Mouse (Mus musculus): Measurements from ENCODE around the gene Hapln2. TPM values are rescaled to one million over a fixed set of nuclear protein-coding genes. Genes with fewer than 3 reads are reported as not detected.

The Hapln2 gene
- total RNA-seq, 2 experiments from 2014 or later: not detected

DNA sequence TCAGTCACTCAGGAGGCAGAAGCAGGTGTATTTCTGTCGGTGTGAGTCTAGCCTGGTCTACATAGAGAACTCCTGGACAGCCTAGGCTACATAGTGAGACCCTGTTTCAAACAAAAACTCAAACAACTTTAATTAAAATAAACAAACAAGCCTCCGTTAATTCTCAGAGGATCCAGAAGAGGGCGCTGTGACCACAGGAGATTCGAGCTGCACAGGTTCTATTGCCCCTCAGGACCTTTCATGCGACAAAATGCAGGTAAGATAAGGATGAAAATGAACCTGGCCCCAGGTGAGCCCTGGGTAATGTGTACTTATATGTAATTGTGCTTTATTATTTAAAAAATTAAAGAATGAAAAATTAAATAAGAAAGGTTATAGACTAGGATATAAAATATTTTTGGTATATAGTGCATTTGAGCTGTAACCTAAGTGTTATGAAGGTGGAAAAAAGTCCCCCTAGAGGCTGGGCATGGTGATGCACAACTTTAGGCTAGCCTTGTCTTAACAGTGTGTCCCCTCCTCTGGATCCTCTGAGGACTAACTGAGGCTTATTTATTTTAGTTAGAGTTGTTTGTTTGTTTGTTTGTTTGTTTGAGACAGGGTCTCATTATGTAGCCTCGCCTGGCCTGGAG is 16.6 kb downstream of the Hapln2 start:
- ATAC-seq (replicated peaks; ENCODE audit: low FRiP score, low TSS enrichment, poor library complexity, severe bottlenecking): peak; percentile 63; the same call in 1 of the 2 replicates

DNA sequence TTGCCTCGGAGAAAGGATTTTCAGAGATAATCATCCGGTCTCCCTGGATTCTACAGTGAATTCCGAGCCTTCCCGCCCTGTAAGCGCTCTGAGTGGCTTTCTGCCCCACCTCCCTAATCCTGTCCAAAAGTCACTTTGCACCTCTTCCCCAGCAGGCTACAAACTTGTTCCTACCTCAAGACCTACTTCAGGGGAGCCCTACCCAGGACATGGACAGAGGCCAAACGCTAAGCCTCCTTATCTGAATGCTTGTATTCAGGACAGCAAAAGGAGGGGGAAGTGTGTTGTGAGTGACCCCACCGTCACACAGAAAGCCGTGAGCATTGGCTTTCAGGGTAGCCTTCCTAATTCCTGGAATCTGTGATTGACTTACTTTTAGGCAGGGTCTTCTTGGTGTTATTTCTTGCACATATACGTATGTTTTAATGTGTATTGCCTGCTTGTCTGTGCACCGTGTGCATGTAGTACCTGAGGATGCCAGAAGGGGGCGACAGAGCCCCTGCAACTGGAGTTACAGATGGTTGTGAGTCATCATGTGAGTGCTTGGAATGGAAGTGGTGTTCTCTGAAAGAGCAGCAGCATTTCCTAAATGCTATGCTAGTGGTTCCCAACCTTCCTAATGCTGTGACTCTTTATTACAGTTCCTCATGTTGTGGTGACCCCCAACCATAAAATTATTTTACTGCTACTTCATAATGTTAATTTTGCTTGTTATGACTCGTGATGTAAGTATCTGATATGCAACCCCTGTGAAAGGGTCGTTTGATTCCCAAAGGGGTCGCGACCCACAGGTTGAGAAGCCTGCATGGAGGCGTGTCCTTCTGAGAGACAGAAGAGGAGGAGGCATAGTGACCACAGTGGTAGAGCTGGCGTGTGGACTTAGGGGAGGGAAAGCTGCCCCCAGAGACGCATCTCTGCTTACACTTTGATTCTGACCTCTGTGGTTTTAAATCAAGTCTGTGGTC is 21.3 kb downstream of the Hapln2 start:
- no peak for ATAC-seq (replicated peaks; ENCODE audit: low FRiP score, low TSS enrichment, poor library complexity, severe bottlenecking)

DNA sequence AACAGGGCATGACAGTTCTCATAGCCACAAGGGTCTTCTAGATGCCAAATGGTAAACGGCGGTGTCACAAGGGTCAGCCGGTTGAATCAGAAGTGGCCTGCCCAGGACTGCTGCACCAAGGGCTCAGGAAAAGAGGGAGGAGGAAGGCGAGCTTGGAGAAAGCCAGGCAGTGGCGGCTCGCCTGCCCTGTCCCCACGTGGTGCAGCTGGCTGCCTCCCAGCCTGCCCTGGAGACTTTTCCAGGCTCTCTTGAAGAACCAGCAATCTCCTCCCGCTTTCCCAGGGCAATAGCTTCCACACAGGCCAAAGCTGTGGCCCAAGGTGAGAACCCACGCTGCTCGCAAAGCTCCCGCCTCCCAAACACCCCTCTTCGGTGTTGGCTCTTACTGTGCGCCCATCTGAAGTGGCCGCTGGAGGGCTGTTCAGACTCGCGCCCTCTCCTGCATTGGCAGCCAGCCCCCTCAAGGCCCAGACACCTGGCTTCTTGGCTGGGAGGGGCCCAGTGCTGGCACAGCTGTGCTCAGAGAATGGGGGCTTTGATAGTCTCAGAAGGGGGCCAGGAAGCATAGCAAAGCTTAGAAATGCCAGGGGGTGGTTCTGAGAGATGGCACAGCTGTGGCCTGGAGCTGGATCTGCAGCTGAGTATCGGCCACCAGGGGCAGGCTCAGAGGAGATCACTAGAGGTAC is 24.9 kb downstream of the Hapln2 start:
- ATAC-seq (replicated peaks; ENCODE audit: low FRiP score, low TSS enrichment, poor library complexity, severe bottlenecking): no peak

DNA sequence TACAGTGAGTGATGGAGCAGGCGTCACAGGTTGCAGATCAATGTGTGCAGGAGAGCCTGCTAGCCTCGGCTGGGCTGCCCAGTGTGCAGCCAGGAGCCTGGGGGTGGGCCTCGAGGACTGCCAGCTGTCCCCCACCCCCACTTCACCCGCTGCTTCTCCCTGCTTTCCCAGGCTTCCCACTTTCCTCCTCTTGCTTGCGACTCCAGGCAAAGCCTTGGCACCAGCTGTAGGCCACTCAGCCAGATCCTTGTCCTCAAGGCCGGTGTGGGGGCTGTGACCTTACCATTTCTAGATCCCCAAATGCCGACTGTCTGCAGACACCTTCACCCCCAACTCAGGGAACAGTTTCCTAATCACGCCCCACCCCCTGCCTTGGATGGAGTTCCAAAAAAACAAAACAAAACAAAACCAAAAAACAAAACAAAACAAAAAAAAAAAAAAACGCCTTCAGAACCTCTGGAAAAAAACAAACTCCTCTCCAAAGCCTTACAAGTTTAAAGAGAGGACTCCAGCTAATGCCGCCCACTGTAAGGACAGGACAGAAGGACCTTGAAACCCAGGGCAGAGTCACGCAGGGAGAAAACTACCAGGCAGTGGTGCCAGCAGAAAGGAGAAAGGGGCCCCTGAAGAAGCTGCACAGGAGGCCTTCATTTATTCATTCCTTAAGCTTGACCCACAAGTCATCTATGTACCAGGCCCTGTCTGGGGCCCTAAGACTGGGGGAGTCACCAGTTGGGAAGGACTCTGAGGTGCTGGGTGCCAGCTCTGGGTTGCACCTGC is 26.4 kb downstream of the Hapln2 start:
- no peak for ATAC-seq (replicated peaks; ENCODE audit: low FRiP score, low TSS enrichment, poor library complexity, severe bottlenecking)

DNA sequence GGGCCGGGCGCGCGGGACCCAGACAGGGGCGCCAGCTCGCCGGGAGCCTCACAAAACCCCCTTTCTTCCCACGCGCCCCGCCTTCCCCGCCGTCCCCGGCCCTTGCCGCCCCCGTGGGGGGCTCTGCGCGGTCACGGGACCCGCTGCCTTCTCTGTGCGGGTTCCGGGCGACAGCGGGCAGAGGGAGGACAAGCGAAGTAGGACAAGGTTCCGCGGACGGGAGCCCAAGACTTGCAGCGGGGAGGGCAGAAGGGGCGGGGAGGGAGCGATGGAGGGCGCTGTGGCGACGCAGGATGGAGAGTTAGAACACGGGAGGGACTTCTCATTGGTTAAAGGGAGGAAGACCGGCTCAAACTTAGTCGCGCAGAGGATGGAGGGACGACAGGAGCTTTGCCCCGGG is 27.2 kb downstream of the Hapln2 start, which contains the start of gene Bcan:
Bcan (minus strand) TSS at position 50 of the 400 bp plus-strand sequence.
- no peak for ATAC-seq (replicated peaks; ENCODE audit: low FRiP score, low TSS enrichment, poor library complexity, severe bottlenecking)

DNA sequence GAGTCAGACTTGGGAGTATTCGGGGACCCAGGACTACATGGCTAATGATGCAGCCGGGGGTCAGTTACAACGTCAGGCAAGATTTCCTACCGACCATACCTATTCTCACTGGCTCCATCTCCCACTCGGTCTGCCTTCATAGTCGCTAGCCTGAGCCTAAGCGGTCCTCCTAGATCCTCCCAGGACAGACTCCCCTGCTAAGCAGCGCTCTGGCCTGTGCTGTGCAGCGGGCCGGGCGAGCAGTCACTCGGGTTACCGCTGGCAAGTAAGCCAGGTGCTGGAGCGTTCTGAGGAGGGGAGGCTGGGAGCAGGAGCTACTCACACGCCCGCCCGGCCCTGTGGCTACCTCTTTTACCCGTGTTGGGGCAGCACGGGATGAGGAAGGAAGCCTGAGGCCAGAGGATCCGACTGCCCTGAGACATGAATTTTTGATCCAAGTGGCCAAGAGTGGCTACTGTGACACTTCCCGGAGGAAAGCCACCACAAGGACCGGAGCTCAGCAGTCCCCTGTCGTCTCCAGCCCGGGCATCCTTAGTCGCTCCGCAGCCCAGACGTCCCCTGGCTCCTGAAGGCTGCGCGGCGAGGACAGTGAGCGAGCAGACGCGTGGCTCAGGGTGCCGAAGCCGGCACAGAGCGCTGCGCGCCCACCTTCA is 28.0 kb downstream of the Hapln2 start:
- ATAC-seq (replicated peaks; ENCODE audit: low FRiP score, low TSS enrichment, poor library complexity, severe bottlenecking): no peak

DNA sequence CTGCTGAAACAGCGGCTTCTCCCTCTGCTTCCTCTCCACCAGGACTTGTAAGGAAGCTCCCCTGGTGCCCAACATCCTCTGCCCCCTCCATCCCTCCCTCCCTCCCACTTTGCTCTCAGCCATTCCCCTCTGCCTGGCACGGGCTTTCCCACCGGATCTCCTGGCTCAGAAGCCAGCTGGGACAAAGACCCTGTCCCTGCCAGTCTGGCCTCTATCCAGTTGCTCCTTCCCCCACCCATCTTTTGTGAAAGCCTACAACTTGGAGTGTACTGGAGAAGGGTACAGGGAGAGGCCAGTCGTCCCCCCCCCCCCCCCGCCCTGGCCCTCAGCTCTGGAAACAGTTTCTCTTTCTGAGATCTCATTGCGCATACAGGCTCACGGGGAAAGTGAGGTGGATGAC is 28.6 kb downstream of the Hapln2 start:
- ATAC-seq (replicated peaks; ENCODE audit: low FRiP score, low TSS enrichment, poor library complexity, severe bottlenecking): no peak

DNA sequence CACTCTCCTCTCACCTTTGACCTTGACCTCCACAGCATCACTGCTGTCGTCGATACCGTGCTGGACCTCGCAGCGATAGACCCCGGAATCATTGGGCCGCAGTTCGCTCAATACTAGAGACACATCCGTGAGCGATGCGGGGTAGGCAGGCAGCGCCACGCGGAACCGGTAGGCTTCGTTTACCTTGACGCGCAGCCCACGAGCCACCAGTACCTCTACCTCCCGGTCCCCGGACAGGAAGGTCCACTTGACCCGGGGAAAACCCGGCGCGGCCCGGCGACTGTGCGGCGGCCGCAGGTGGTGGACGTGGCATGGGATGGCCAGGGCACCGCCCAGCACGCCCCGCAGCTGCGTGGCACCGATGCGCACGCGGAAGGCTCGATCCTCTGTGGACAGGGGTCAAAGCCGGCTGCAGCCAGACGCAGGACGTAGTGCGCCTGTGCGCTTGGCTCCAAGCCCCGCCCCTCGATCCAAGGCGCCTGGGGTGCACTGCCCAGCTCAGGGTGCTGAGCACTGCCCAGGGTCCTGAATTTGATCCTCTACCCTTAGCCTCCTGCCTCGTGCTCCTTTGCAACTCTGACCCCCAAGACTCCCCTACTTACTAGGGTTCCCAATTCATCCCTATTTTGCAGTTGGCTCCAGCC is 30.3 kb downstream of the Hapln2 start:
- ATAC-seq (replicated peaks; ENCODE audit: low FRiP score, low TSS enrichment, poor library complexity, severe bottlenecking): peak; percentile 28; the same call in 1 of the 2 replicates

DNA sequence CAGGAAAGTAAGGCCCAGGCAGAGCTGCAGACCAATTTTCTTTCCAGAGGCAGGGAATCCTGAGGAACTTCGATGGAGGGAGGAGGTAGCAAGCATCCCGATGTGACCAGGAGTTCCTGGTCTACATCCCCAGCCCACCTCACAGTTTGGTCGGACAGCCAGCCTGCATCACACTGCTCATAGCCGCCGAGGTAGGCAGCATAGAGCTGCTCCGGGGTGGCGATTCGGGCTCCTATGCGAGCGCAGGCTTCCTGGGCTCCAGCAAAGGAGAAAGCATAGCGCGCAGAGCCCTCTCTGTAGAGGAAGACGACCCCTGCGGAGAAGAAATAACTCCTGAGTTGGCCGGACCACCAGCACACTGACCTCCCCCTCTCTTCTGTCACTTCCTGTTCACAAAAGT is 31.0 kb downstream of the Hapln2 start:
- no peak for ATAC-seq (replicated peaks; ENCODE audit: low FRiP score, low TSS enrichment, poor library complexity, severe bottlenecking)

DNA sequence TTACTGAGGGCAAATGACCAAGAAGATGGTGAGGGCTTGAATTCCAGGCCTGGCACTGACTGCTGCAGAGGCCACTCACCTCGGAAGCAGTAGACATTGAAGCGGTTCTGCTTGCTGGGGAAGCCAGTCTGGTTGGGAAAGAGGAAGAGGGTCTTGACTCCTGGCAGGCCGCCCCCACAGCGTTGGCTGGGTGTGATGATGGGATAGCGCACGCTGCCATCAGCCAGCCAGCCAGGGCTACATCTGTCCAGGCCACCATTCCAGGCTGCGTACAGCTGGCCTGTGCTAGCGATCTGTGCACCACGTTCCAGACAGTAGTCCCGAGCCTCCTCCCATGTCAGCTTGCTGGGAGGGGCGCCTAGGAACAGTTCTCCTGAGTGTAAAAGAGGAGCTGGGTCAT is 32.1 kb downstream of the Hapln2 start:
- ATAC-seq (replicated peaks; ENCODE audit: low FRiP score, low TSS enrichment, poor library complexity, severe bottlenecking): no peak

DNA sequence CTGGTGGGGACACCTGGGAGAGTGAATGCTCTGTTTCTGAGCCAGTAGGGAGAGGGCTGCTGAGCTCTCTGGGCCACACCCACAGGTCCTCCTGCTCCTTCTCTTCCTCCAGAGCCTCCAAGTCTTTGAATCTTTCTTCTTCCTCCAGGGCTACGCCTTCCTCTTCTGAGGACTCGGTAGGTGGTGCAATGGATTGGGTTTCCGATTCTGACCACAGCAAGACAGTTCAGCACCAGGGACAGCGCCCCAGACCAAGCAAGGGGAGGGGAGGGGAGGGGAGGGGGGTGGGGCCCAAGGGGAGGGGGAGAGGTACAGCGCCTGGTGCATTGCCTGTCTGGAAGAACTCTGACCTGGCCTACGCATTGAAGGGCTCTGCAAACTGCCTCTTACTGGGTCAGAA is 33.9 kb downstream of the Hapln2 start:
- ATAC-seq (replicated peaks; ENCODE audit: low FRiP score, low TSS enrichment, poor library complexity, severe bottlenecking): no peak; the same call in 1 of the 2 replicates

DNA sequence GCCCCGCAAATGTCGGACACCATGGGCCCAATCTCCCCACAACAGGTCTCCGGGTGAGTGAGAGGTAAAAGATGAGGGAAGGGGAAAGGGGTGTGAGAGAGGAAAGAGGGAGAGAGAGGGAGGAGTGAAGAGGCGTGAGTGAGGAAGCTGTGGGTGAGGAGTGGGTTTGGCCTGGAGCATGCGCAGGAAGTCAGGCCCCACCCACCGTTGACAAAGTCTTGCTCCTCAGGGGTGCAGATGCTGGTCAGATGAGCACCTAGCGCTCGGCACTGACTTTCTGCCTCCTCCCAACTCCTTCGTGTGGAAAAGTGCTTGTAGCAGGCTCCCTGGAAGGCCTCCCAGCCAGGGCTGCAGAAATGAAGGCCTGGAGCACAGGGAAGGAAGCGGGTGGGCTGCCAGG is 37.4 kb downstream of the Hapln2 start:
- ATAC-seq (replicated peaks; ENCODE audit: low FRiP score, low TSS enrichment, poor library complexity, severe bottlenecking): no peak

DNA sequence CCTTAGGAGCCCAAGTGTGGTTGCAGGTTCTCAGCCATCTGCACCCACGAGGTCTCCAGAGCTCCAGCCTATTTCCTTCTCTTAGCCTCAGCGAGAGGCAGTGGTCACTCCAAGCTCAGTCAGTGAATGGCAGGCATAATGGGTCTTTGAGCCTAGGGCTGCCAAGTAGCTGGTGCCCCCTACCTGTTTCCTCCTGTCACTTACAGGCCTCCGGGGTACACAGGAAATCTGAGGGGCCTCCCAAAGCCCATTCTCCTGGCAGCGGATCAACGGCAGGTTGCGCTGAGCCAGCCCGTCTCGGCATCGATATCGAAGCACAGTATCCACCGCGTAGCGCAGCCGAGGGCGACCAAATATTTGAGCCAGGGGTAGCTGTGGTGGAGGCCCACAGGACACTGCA is 39.3 kb downstream of the Hapln2 start:
- ATAC-seq (replicated peaks; ENCODE audit: low FRiP score, low TSS enrichment, poor library complexity, severe bottlenecking): no peak

DNA sequence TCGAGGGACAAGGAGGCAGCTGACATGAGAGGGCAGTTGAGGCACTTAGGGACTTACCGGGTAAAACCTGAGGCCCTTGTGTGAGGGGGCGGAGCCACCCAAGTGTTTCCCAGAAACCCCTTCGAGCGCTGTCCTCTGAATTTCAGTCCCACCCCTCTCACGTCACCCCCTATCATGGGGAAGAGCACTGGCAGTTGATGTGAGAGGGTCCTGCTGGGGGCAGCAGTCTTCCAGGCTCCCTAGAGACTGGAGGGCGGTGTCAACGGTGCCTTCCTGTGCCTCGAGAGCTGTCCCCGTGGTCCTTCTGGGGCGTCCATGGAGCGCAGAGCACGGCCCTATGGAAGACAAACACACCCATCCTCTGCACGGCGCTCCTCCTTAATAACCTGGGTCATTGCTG is 39.8 kb downstream of the Hapln2 start:
- ATAC-seq (replicated peaks; ENCODE audit: low FRiP score, low TSS enrichment, poor library complexity, severe bottlenecking): peak; percentile 48

DNA sequence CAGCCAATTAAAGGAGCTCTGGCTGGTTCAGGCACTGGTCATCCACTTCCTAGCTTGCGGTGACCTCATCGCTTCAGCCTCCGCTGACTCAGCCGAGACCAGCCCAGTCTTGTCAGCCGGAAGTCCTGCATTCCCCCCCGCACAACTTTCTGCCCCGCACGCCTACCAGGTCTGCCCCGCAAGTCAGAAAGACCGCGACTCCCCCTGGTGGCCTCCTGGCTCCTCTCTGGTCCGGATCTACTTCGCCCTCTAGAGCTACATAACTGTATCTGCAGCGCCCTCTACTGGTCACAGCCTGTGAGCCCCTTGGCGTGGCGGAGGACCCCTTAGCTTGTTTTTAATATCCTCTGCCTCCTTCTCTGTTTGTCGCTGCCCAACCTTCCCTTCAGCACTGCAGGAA is 40.5 kb downstream of the Hapln2 start:
- ATAC-seq (replicated peaks; ENCODE audit: low FRiP score, low TSS enrichment, poor library complexity, severe bottlenecking): peak; percentile 77

DNA sequence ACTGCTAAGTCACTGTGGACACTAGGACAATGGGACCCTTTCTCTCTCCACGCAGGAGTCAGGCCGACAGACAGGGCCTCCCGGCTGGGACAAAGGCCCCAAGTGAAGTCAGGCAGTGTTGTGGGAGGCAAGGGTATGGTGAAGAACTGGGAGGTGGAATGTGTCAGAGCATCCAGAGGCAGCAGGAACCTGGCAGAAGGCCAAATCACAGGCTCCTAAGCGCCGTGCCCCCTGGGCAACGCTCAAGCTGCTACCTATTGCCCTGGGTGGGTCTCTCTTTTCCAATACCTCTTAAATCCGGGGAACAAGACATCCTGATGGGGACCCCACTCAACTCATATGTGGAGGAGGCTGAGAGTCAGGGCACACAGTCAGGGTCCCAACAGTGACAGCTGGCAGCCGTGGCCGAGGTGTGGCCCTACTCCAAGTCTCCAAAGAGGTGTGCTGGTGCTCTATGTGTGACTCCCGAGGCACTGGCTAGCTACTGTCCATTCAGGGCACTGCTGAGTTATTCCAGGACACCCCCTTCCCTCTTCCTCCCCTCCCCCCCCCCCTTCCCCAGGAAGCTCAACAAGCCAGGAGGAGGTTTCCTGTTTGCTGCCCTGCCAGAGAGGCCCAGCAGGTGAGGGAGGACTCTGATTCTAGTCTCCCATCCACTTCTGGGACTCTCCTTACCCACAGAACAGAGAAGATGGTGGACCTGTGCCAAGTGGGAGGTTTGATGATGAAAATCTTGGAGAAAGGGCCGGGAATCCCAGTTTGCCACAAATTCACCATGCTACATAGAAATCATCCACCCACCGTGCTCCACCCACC is 41.7 kb downstream of the Hapln2 start:
- no peak for ATAC-seq (replicated peaks; ENCODE audit: low FRiP score, low TSS enrichment, poor library complexity, severe bottlenecking)

DNA sequence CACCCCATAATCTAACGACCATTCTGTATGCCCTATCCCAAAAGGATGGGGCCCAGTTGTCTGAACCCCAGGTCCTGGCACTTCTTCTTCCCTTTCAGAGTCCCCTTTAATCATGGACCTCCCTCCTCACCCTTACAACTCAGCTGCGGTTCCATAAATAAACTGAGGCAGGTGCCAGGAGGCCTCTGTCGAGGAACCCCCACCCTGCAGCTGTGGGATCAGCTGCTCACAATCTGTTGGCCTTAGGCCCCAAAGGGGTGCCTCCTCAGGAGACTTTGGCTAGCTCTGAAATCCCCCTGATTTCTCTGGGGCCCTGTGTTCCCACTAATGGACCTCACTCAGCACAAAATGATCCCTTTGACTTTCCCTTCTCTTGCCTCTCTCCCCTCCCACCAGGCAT is 43.3 kb downstream of the Hapln2 start:
- ATAC-seq (replicated peaks; ENCODE audit: low FRiP score, low TSS enrichment, poor library complexity, severe bottlenecking): no peak

DNA sequence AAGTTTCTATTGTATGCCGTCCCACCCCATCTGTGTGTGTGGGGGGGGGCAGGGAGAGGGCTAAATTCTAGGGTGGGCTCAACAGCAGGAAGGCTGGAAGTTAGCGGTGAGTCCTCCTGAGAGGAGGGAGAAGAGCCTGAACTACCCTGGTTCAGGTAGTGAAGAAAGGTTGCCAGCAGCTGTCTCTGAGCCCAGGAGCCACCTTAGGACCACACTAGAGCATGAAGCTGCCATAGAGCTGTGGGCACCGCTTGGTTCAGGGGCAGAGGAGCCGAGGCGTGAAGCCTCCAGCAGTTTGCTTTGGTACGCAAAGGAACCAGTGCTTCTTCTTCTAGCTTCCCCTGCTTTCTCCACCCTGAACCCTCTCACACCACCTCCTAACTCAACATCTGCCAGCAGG is 43.8 kb downstream of the Hapln2 start:
- no peak for ATAC-seq (replicated peaks; ENCODE audit: low FRiP score, low TSS enrichment, poor library complexity, severe bottlenecking)

All from megakaryocyte-erythroid progenitor cell, adult 5-6 weeks (primary cell).